9 mouse cellular contexts compared by ENCODE assay signal in genomic region chr8:109779431-109780228, GRCm38 (mm10). TPM values are rescaled to one million over a fixed set of nuclear protein-coding genes. Genes with fewer than 3 reads are reported as not detected.
DNase-seq lines count a peak whose midpoint lies in the region; ATAC-seq and TF ChIP-seq lines count a peak whose summit lies in the region.
"Had no signal": no experiment of that assay in that cellular context is flagged by ENCODE, and none has a peak within 500 bp of the region (broad histone marks: within the 10 kb centered on the region; RNA-seq: fewer than 3 reads in every experiment).

No protein-coding gene starts in this region.

- peak overlapping the region; percentile 99 for H3K27ac ChIP-seq in heart, adult 2 months
- peak overlapping the region; percentile 49 for H3K27ac ChIP-seq in MEL (ENCODE audit: control insufficient read depth, low read depth, low read length)
- peak overlapping the region; percentile 98 for H3K27ac ChIP-seq in heart, embryonic 16.5 days (ENCODE audit: low read length)
- H3K27ac ChIP-seq in lung, embryonic 16.5 days (ENCODE audit: low read length), result peak overlapping the region; percentile 97
- H3K27ac ChIP-seq in stomach, postnatal 0 days (replicated peaks), result peak overlapping the region; percentile 99

- no peak for TF ChIP-seq RAD21 in MEL (IDR thresholded peaks at IDR 0.05; ENCODE audit: low read depth, low read length)

- intact Hi-C loops in heart, adult 2 months (cut with DNase I), result loop anchor here (5.0 kb wide), 4 partner anchors 38 to 212 kb away; partner anchors contain the start of genes Dhodh, Dhx38, Phlpp2 and Txnl4b
- intact Hi-C loops in heart, postnatal 14 days (cut with DNase I), result loop anchor here (2.0 to 5.0 kb wide), 4 partner anchors 43 to 88 kb away; partner anchors contain the start of genes Ist1, Phlpp2 and Zfp821

- H3K9me3 ChIP-seq in MEL (replicated peaks; ENCODE audit: insufficient read depth, low read length), result no peaks in the 10 kb centered on the region
- no peaks in the 10 kb centered on the region for H3K9me3 ChIP-seq in heart, embryonic 16.5 days (replicated peaks; ENCODE audit: control insufficient read depth, low read length)
- no peaks in the 10 kb centered on the region for H3K9me3 ChIP-seq in lung, embryonic 16.5 days (ENCODE audit: control insufficient read depth, low read length)
- H3K9me3 ChIP-seq in stomach, postnatal 0 days (ENCODE audit: control insufficient read depth, low read length), result no peaks in the 10 kb centered on the region

- TF ChIP-seq POLR2A in heart, adult 2 months (IDR thresholded peaks at IDR 0.05; ENCODE audit: insufficient read depth, low read depth, low read length), result no peak
- no peak for TF ChIP-seq POLR2A in MEL (IDR thresholded peaks at IDR 0.05; ENCODE audit: control insufficient read depth in 1 of 2, insufficient read depth in 1 of 2, low read depth in 1 of 2, low read length in 2 of 2, poor library complexity in 1 of 2)

- H3K4me3 ChIP-seq in heart, adult 2 months, result peak overlapping the region; percentile 90
- peak overlapping the region; percentile 88 to 99 for H3K4me3 ChIP-seq in MEL (ENCODE audit: control insufficient read depth in 1 of 2, insufficient read depth in 1 of 2, low read depth in 2 of 2, low read length in 2 of 2)
- H3K4me3 ChIP-seq in heart, embryonic 16.5 days (ENCODE audit: low read length), result peak overlapping the region; percentile 99
- peak overlapping the region; percentile 96 for H3K4me3 ChIP-seq in lung, embryonic 16.5 days (ENCODE audit: low read length)
- peak overlapping the region; percentile 97 for H3K4me3 ChIP-seq in stomach, postnatal 0 days (ENCODE audit: low read depth, low read length)

- H3K79me2 ChIP-seq in heart, adult 2 months (replicated peaks; ENCODE audit: control insufficient read depth, insufficient read depth, low read length), result peaks cover 2% of the 10 kb centered on the region
- peaks cover 49% of the 10 kb centered on the region for H3K79me2 ChIP-seq in MEL (ENCODE audit: control insufficient read depth, insufficient read depth, low read length, poor library complexity)

- TF ChIP-seq EP300 in heart, adult 2 months (IDR thresholded peaks at IDR 0.05; ENCODE audit: insufficient read depth, low read depth, low read length), result no peak
- no peak for TF ChIP-seq EP300 in MEL (IDR thresholded peaks at IDR 0.05; ENCODE audit: low read depth in 1 of 2, low read length in 2 of 2)
- no peak for TF ChIP-seq EP300 in stomach, postnatal 0 days (optimal IDR thresholded peaks at IDR 0.05)

- peak overlapping the region; percentile 90 for H3K4me2 ChIP-seq in heart, embryonic 16.5 days (ENCODE audit: low read depth, low read length)
- peak overlapping the region; percentile 98 for H3K4me2 ChIP-seq in lung, embryonic 16.5 days (ENCODE audit: low read depth, low read length)
- H3K4me2 ChIP-seq in stomach, postnatal 0 days (replicated peaks; ENCODE audit: low read depth), result peak overlapping the region; percentile 60

- TF ChIP-seq CTCF in heart, adult 2 months (IDR thresholded peaks at IDR 0.05), result no peak
- TF ChIP-seq CTCF in MEL (IDR thresholded peaks at IDR 0.05 in 2 of 3, conservative IDR thresholded peaks at IDR 0.05 in 1 of 3; ENCODE audit: control insufficient read depth in 1 of 3, insufficient read depth in 1 of 3, low read depth in 2 of 3, low read length in 3 of 3, poor library complexity in 1 of 3, severe bottlenecking in 1 of 3), result no peak
- no peak for TF ChIP-seq CTCF in stomach, postnatal 0 days (IDR thresholded peaks at IDR 0.05; ENCODE audit: low read depth)

- no peak for DNase-seq in heart, adult 2 months
- DNase-seq in heart, postnatal 14 days, result no peak
- peak; percentile 41 for DNase-seq in MEL (ENCODE audit: low read depth, low spot score)
- DNase-seq in stomach, postnatal 0 days (ENCODE audit: low spot score), result peak; percentile 19
- no peak for DNase-seq in retina, embryonic 14.5 days (ENCODE audit: low spot score)
- DNase-seq in kidney, adult 8-10 months, result no peak

- 10% methylated on average over 24 of the region's 24 CpGs for whole genome bisulfite sequencing in heart, adult 2 months
- WGBS in heart, embryonic 16.5 days, result 16% methylated on average over 24 of the region's 24 CpGs
- WGBS in lung, embryonic 16.5 days, result 11% methylated on average over 24 of the region's 24 CpGs
- WGBS in stomach, postnatal 0 days, result 9% methylated on average over 24 of the region's 24 CpGs

- peaks cover 8% of the 10 kb centered on the region for H3K4me1 ChIP-seq in heart, adult 2 months (ENCODE audit: control insufficient read depth, insufficient read depth, low read length)
- peaks cover 2 to 21% of the 10 kb centered on the region in 2 experiments; a peak in 2 of 4 replicates for H3K4me1 ChIP-seq in MEL (ENCODE audit: control insufficient read depth in 1 of 2, insufficient read depth in 2 of 2, low read length in 2 of 2)
- peaks cover 14% of the 10 kb centered on the region for H3K4me1 ChIP-seq in heart, embryonic 16.5 days (ENCODE audit: control insufficient read depth, insufficient read depth, low read length)
- peaks cover 13% of the 10 kb centered on the region for H3K4me1 ChIP-seq in lung, embryonic 16.5 days (replicated peaks; ENCODE audit: control insufficient read depth, insufficient read depth, low read length)
- peaks cover 3% of the 10 kb centered on the region; the same call in 1 of the 2 replicates for H3K4me1 ChIP-seq in stomach, postnatal 0 days (replicated peaks; ENCODE audit: control insufficient read depth, insufficient read depth)

- no peaks in the 10 kb centered on the region for H3K27me3 ChIP-seq in heart, adult 2 months (ENCODE audit: control insufficient read depth, insufficient read depth, low read length)
- H3K27me3 ChIP-seq in MEL (ENCODE audit: control insufficient read depth in 1 of 2, insufficient read depth in 2 of 2, low read length in 2 of 2), result peaks cover 3% of the 10 kb centered on the region in 2 experiments; a peak in 3 of 4 replicates
- H3K27me3 ChIP-seq in heart, embryonic 16.5 days (ENCODE audit: control insufficient read depth, insufficient read depth, low read length), result peaks cover 5% of the 10 kb centered on the region
- H3K27me3 ChIP-seq in lung, embryonic 16.5 days (ENCODE audit: control insufficient read depth, insufficient read depth, low read depth, low read length), result no peaks in the 10 kb centered on the region; the same call in 1 of the 2 replicates
- H3K27me3 ChIP-seq in stomach, postnatal 0 days (ENCODE audit: control insufficient read depth, insufficient read depth, low read length), result no peaks in the 10 kb centered on the region
- H3K27me3 ChIP-seq: Patski had no signal

- ATAC-seq in heart, embryonic 16.5 days (replicated peaks; ENCODE audit: extremely low read depth, insufficient read depth, low FRiP score), result no peak
- ATAC-seq in lung, embryonic 16.5 days (ENCODE audit: low read depth), result no peak
- ATAC-seq in stomach, postnatal 0 days (ENCODE audit: low FRiP score, low TSS enrichment), result peak; percentile 54

- peak overlapping the region; percentile 97 for H3K9ac ChIP-seq in heart, adult 2 months (ENCODE audit: low read depth, low read length)
- peak overlapping the region; percentile 92 for H3K9ac ChIP-seq in MEL (ENCODE audit: control insufficient read depth, low read depth, low read length, poor library complexity, severe bottlenecking)
- H3K9ac ChIP-seq in heart, embryonic 16.5 days (ENCODE audit: low read length), result peak overlapping the region; percentile 98
- peak overlapping the region; percentile 95 for H3K9ac ChIP-seq in lung, embryonic 16.5 days (ENCODE audit: low read length)
- peak overlapping the region; percentile 95 for H3K9ac ChIP-seq in stomach, postnatal 0 days (ENCODE audit: low read length)

- H3K36me3 ChIP-seq in heart, adult 2 months (ENCODE audit: control insufficient read depth, insufficient read depth, low read length), result peaks cover 13% of the 10 kb centered on the region; the same call in 1 of the 2 replicates
- peaks cover 0 to 34% of the 10 kb centered on the region in 2 experiments; a peak in 2 of 4 replicates for H3K36me3 ChIP-seq in MEL (ENCODE audit: control insufficient read depth in 1 of 2, insufficient read depth in 2 of 2, low read length in 2 of 2)
- H3K36me3 ChIP-seq in heart, embryonic 16.5 days (ENCODE audit: control insufficient read depth, insufficient read depth), result no peaks in the 10 kb centered on the region
- no peaks in the 10 kb centered on the region for H3K36me3 ChIP-seq in lung, embryonic 16.5 days (ENCODE audit: control insufficient read depth, insufficient read depth, low read length)
- H3K36me3 ChIP-seq in stomach, postnatal 0 days (ENCODE audit: control insufficient read depth, insufficient read depth, low read length), result no peaks in the 10 kb centered on the region

TF ChIP-seq in MEL, 35 proteins besides CTCF, POLR2A, EP300 and RAD21 (continues in another document):
- no peak for TF ChIP-seq ZC3H11A (IDR thresholded peaks at IDR 0.05; ENCODE audit: low read depth, low read length)
- peak; percentile 24; the same call in 1 of the 2 replicates for TF ChIP-seq SIN3A (IDR thresholded peaks at IDR 0.05; ENCODE audit: low read length)
- 0 out of 2 replicates have a peak, but pooled peaks have one; percentile 17 for TF ChIP-seq UBTF (IDR thresholded peaks at IDR 0.05; ENCODE audit: borderline replicate concordance, insufficient read depth, low read depth, low read length)
- TF ChIP-seq HCFC1 (IDR thresholded peaks at IDR 0.05; ENCODE audit: low read depth, low read length), result no peak
- TF ChIP-seq BHLHE40 (IDR thresholded peaks at IDR 0.05; ENCODE audit: borderline replicate concordance, low read depth, low read length), result no peak

RNA-seq across cellular contexts. Expression of gene Ap1g1, which starts 1.3 kb away (rescaled TPM):
- total RNA-seq in heart, adult 2 months (2021), result 10 to 100 TPM; 38.3 to 39.0 TPM
- 20.4 and 39.3 TPM in 2 replicates for polyA plus RNA-seq in heart, adult 2 months (2012; rRNA removed)
- total RNA-seq in heart, postnatal 14 days (2021), result 10 to 100 TPM; 43.0 to 45.3 TPM
- 33.7 and 34.6 TPM in 2 replicates for total RNA-seq in MEL (2012; rRNA removed)
- 100 to 1,000 TPM in 1 of 2 experiments, 10 to 100 TPM in 1; 46.6 to 456 TPM for polyA plus RNA-seq in MEL (2012; ENCODE audit: insufficient read depth in 1 of 2, insufficient read length in 2 of 2, low read depth in 1 of 2, low replicate concordance in 2 of 2, missing spikeins in 1 of 2)
- 26.1 and 30.0 TPM in 2 replicates for polyA plus RNA-seq in heart, embryonic 16.5 days (2015; fragmentation: Nextera tagmentation; extraction: Ambion mirVana)
- polyA plus RNA-seq in lung, embryonic 16.5 days (2015; fragmentation: Nextera tagmentation; extraction: Ambion mirVana), result 41.8 and 46.6 TPM in 2 replicates
- polyA plus RNA-seq in stomach, postnatal 0 days (2015; fragmentation: Nextera tagmentation; extraction: Ambion mirVana), result 20.2 and 21.6 TPM in 2 replicates

RNA-seq across cellular contexts. Expression of gene Atxn1l, which starts 42.1 kb away (rescaled TPM):
- 10 to 100 TPM; 20.0 to 23.0 TPM for total RNA-seq in heart, adult 2 months (2021)
- 6.5 and 11.9 TPM in 2 replicates for polyA plus RNA-seq in heart, adult 2 months (2012; rRNA removed)
- 10 to 100 TPM; 24.1 to 28.0 TPM for total RNA-seq in heart, postnatal 14 days (2021)
- 3.8 and 4.1 TPM in 2 replicates for total RNA-seq in MEL (2012; rRNA removed)
- 1 to 10 TPM in 1 of 2 experiments, not detected in 1; 9.5 TPM for polyA plus RNA-seq in MEL (2012; ENCODE audit: insufficient read depth in 1 of 2, insufficient read length in 2 of 2, low read depth in 1 of 2, low replicate concordance in 2 of 2, missing spikeins in 1 of 2)
- polyA plus RNA-seq in heart, embryonic 16.5 days (2015; fragmentation: Nextera tagmentation; extraction: Ambion mirVana), result 4.9 TPM in 2 replicates
- 7.6 and 7.7 TPM in 2 replicates for polyA plus RNA-seq in lung, embryonic 16.5 days (2015; fragmentation: Nextera tagmentation; extraction: Ambion mirVana)
- 2.7 and 2.8 TPM in 2 replicates for polyA plus RNA-seq in stomach, postnatal 0 days (2015; fragmentation: Nextera tagmentation; extraction: Ambion mirVana)

Comparison
In these comparisons a context has a peak if more than half of its experiments do, and no peak if none do; other contexts are left out.
1. DNase-seq: peak in MEL (single experiment) and stomach, postnatal 0 days (single experiment); none in heart, adult 2 months (0 of 2), heart, postnatal 14 days (0 of 2), retina, embryonic 14.5 days (single experiment) and kidney, adult 8-10 months (0 of 2).
2. H3K27ac ChIP-seq: peak in every context shown above with its lines; median percentile 99 in heart, adult 2 months; 99 in stomach, postnatal 0 days; 98 in heart, embryonic 16.5 days; 97 in lung, embryonic 16.5 days; 49 in MEL.
3. Peak in every context shown above with its lines, with median percentiles within 50 percentile points of each other: H3K4me3 ChIP-seq, H3K9ac ChIP-seq and H3K4me2 ChIP-seq.